Mouse (Mus musculus): ENCODE measurements around the gene Frmd7. TPM values are rescaled to one million over a fixed set of nuclear protein-coding genes. Genes with fewer than 3 reads are reported as not detected.

The Frmd7 gene
- polyA plus RNA-seq, 1 experiment from 2014 or later = not detected

GRCm38 (mm10) chrX:50924629-50925364, 17.7 kb downstream of the Frmd7 start:
- 74% methylated on average over 18 of the region's 18 CpGs for WGBS (ENCODE audit: missing documents)
- Histone ChIP-seq H3K36me3 (ENCODE audit: inconsistent target) (no peaks in the 10 kb centered on the region), H3K4me3 (ENCODE audit: inconsistent target) (no peak overlapping the region), H3K27ac (no peak overlapping the region), H3K79me2 (ENCODE audit: inconsistent target) (no peaks in the 10 kb centered on the region)

DNA sequence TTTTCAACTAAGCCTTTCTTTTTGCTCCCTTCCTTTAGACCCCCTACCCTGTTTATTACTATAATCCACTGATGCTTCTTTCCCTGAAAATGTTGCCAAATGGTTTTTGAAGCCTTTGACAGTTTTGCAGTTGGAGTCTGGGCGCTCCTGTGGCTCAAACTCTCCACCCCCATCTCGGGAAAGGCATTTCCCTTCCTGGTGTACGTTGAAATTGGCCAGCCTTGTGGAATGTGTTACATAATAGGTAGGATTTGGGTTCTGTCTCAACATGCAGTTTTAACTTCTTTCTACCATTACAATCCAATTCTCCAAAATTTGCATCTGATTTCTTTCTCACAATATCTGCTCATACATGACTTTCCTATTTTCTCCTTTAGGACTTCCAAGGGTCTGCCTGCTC, 23.8 kb downstream of the Frmd7 start:
- H3K36me3 ChIP-seq (ENCODE audit: inconsistent target) = no peaks in the 10 kb centered on the region
- no peaks in the 10 kb centered on the region for H3K79me2 ChIP-seq (ENCODE audit: inconsistent target)
- WGBS (ENCODE audit: missing documents) = 60% methylated on average over 2 of the region's 3 CpGs
- H3K27ac ChIP-seq = no peak overlapping the region
- H3K4me3 ChIP-seq (ENCODE audit: inconsistent target) = no peak overlapping the region

DNA sequence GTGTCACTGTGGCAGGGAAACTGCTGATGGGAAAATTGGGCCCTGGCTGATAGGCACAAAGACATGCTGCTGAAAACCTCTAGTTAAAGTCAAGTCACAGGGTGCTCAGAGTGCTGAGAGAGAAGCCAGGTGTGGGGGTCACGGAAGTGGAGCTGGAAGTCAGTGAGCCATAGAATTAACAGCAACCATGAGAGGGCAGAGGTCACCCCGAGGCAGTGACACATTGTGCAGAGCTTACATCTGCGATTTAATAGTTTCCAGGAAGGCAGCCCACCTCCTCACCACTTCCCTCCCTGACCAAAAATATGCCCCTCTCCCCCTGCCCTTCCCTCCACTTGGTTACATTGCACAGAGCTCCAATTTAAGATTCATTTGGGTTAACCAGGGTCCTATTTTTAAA, 25.1 kb downstream of the Frmd7 start:
- 20% methylated on average over 1 of the region's 3 CpGs for WGBS (ENCODE audit: missing documents)
- Histone ChIP-seq H3K27ac (no peak overlapping the region), H3K36me3 (ENCODE audit: inconsistent target) (no peaks in the 10 kb centered on the region), H3K4me3 (ENCODE audit: inconsistent target) (no peak overlapping the region), H3K79me2 (ENCODE audit: inconsistent target) (no peaks in the 10 kb centered on the region)

GRCm38 (mm10) chrX:50909915-50910314, 32.6 kb downstream of the Frmd7 start:
- Histone ChIP-seq H3K4me3 (ENCODE audit: inconsistent target) (no peak overlapping the region), H3K79me2 (ENCODE audit: inconsistent target) (no peaks in the 10 kb centered on the region), H3K27ac (no peak overlapping the region), H3K36me3 (ENCODE audit: inconsistent target) (no peaks in the 10 kb centered on the region)
- 41% methylated on average over 5 of the region's 5 CpGs for WGBS (ENCODE audit: missing documents)

GRCm38 (mm10) chrX:50903497-50903896, 39.0 kb downstream of the Frmd7 start:
- no peaks in the 10 kb centered on the region for H3K36me3 ChIP-seq (ENCODE audit: inconsistent target)
- WGBS (ENCODE audit: missing documents) = 100% methylated on average over 1 of the region's 3 CpGs

GRCm38 (mm10) chrX:50887999-50888398, 54.5 kb downstream of the Frmd7 start:
- no peaks in the 10 kb centered on the region for H3K79me2 ChIP-seq (ENCODE audit: inconsistent target)
- no peak overlapping the region for H3K4me3 ChIP-seq (ENCODE audit: inconsistent target)
- WGBS (ENCODE audit: missing documents) = 80% methylated on average over 2 of the region's 2 CpGs
- no peak overlapping the region for H3K27ac ChIP-seq
- H3K36me3 ChIP-seq (ENCODE audit: inconsistent target) = no peaks in the 10 kb centered on the region

More at GRCm38 (mm10) chrX:50903497-50903896, 39.0 kb downstream of the Frmd7 start:
- no peak overlapping the region for H3K4me3 ChIP-seq (ENCODE audit: inconsistent target)
- H3K27ac ChIP-seq = no peak overlapping the region
- no peaks in the 10 kb centered on the region for H3K79me2 ChIP-seq (ENCODE audit: inconsistent target)

- H3K79me2 ChIP-seq (ENCODE audit: inconsistent target) = no peaks in the 10 kb centered on the region
- H3K27ac ChIP-seq = no peak overlapping the region
- WGBS (ENCODE audit: missing documents) = 56% methylated on average over 6 of the region's 6 CpGs
- no peaks in the 10 kb centered on the region for H3K36me3 ChIP-seq (ENCODE audit: inconsistent target)
- no peak overlapping the region for H3K4me3 ChIP-seq (ENCODE audit: inconsistent target)
Measured at GRCm38 (mm10) chrX:50874246-50875002, 68.1 kb downstream of the Frmd7 start.

GRCm38 (mm10) chrX:50864734-50865133, 77.8 kb downstream of the Frmd7 start:
- H3K36me3 ChIP-seq (ENCODE audit: inconsistent target) = no peaks in the 10 kb centered on the region
- no peaks in the 10 kb centered on the region for H3K79me2 ChIP-seq (ENCODE audit: inconsistent target)
- WGBS (ENCODE audit: missing documents) = 93% methylated on average over 5 of the region's 5 CpGs
- no peak overlapping the region for H3K27ac ChIP-seq
- H3K4me3 ChIP-seq (ENCODE audit: inconsistent target) = no peak overlapping the region

DNA sequence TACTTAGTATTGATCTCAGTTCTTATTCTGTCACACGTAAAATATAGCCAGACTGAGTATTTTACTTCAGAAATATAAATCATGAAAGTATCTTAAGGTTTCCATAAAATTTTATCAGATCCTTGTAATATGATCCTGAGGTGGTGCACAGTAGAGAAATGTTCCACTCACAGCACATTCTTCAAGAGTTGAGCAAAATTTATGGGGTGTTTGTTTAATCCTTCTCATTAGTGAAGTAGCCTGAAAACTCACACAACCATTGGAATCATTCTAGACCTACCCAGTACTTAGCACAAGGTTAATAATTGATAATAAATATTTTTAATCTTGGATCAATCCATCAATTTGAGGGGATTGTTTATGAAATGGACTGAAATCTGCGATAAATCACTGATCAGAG, 78.7 kb downstream of the Frmd7 start:
- Histone ChIP-seq H3K36me3 (ENCODE audit: inconsistent target) (no peaks in the 10 kb centered on the region), H3K79me2 (ENCODE audit: inconsistent target) (no peaks in the 10 kb centered on the region), H3K4me3 (ENCODE audit: inconsistent target) (no peak overlapping the region), H3K27ac (no peak overlapping the region)
- WGBS (ENCODE audit: missing documents) = 80% methylated on average over 2 of the region's 2 CpGs

DNA sequence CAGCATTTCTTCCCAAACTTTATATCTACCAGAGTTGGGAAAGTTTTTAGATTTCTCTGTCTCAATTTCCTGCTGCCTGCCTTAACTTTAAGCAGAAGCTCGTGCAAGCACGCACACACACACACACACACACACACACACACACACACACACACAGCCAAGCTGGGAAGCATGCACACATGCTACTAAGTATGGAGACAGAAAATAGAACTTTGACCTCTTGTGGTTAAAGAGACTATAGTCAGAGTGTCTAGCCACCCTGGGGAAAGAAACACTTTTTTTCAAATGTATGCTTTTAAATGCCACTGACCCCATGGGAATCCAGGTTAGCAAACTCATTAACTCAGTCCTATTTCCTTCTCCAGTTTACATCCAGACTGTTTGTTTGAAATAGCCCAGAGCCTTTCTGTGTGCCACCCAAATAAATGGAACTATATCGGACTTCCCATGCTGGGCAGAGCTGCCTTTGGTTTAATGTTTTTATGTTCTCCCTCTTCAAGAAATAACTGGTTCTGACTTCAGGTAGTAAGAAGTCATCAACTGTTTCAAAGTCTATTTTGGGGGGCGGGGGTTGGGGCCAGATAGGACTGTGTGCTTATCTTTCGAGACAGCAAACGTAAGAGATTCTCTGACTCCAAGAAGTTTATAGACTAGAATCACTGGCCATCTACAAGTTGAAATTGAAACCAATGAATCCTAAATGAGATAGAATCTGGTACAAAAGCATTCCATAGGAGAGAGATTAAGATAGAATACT, 91.9 kb downstream of the Frmd7 start:
- no peak overlapping the region for H3K27ac ChIP-seq
- H3K4me3 ChIP-seq (ENCODE audit: inconsistent target) = no peak overlapping the region
- WGBS (ENCODE audit: missing documents) = 79% methylated on average over 6 of the region's 6 CpGs
- no peaks in the 10 kb centered on the region for H3K79me2 ChIP-seq (ENCODE audit: inconsistent target)
- H3K36me3 ChIP-seq (ENCODE audit: inconsistent target) = no peaks in the 10 kb centered on the region

Other genes with a start within 250 kb of the Frmd7 start
- gene Stk26, start 101.7 kb downstream of the Frmd7 start, polyA plus RNA-seq (2018) = 0.66 to 1.3 TPM (median 0.81 TPM) in 3 replicates
- 30.1 to 54.2 TPM (median 51.7 TPM) in 3 replicates for gene Rap2c, start 75.3 kb upstream of the Frmd7 start, polyA plus RNA-seq (2018)